Mouse (Mus musculus) megakaryocyte, embryonic 14.5 days (primary cell): ENCODE results near the gene Ankmy1.

Experiments
- FLI1 ChIP-seq: IDR thresholded peaks from 2 replicates; pipeline ENCODE4 v1.6.1; 2012; ENCODE audit warnings: low read length, inconsistent platforms, mixed read lengths
- GATA1 ChIP-seq: IDR thresholded peaks from 3 replicates; pipeline ENCODE4 v1.6.1; 2012; ENCODE audit warnings: mixed read lengths, low read length, inconsistent platforms, borderline replicate concordance

DNA sequence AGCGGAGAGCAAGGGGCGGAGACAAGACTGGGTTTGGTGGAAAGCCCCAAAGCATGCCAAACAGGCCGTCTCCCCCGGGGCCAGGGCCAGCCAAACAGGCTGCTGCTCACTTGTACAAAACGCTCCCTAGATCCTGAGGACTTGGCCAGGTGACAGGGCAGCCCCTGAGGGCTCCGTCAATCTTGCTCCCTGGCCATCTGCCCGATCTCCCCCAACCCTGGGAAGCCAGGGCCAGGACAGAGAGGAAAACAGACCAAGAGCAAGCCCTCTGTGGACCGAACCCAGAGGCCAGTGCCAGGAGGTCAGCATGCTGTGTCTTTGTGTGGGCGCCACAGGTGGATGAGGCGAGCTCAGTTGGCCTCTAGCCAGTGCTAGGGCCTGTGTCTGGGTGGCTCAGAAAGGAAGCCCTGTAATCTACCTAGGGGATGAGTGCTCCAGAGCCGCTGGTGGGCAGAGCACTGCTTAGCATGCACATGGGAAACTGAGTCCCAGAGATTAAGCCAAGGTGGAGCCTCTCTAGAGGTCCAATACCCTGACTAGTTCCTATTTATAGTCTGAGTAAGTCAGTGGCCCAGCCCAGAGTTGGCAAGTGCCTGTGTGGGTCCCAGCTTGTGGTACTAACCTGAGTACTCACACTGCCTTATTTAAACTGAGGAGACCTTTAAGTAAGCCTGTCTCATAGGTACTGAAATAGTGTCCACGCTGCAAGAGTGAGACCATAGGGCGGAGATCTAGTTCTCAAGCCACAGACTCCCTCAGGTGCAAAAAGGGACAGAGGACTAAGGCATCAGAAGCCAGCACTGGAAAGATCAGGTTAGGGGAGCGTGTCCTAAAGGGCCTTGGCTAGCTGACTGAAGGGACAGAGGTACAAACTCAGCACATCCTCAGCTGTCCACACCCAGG is 64.5 kb downstream of the Ankmy1 start:
- no peak for TF ChIP-seq GATA1
- no peak for TF ChIP-seq FLI1
